Mouse (Mus musculus) forebrain, embryonic 14.5 days (tissue): ENCODE results near the gene Rbms3. TPM values are rescaled to one million over a fixed set of nuclear protein-coding genes. Genes with fewer than 3 reads are reported as not detected.

Experiments used
- ATAC-seq: fragments of 200-750 bp; cut with Nextera tagmentation; 2 replicates; pipeline ENCODE4 v1.8.0; 2017; ENCODE audit warnings: mild to moderate bottlenecking, moderate library complexity
- DNase-seq: peaks from one replicate; pipeline ENCODE4 v3.0.0-alpha.2; 2015; ENCODE audit warnings: low spot score
- H3K27ac ChIP-seq: fragments of 300-500 bp; sonication (generic); 2 replicates; pipeline ENCODE4 v1.5.1; 2014; ENCODE audit warnings: low read depth, mild to moderate bottlenecking, control low read depth, low read length, moderate library complexity
- H3K27me3 ChIP-seq: fragments of 300-500 bp; sonication (generic); replicated peaks from 2 replicates; pipeline ENCODE4 v1.6.1; 2014; ENCODE audit warnings: low read length, control low read depth, mixed read lengths; ENCODE audit not compliant: control insufficient read depth, insufficient read depth
- H3K36me3 ChIP-seq: fragments of 300-500 bp; sonication (generic); 2 replicates; pipeline ENCODE4 v1.6.1; 2014; ENCODE audit warnings: low read length, control low read depth; ENCODE audit not compliant: control insufficient read depth, insufficient read depth
- H3K4me1 ChIP-seq: fragments of 300-500 bp; sonication (generic); 2 replicates; pipeline ENCODE4 v1.6.1; 2014; ENCODE audit warnings: antibody characterized with exemption, low read length, control low read depth; ENCODE audit not compliant: control insufficient read depth, insufficient read depth
- H3K4me2 ChIP-seq: fragments of 300-500 bp; sonication (generic); 2 replicates; pipeline ENCODE4 v1.6.1; 2014; ENCODE audit warnings: mild to moderate bottlenecking, control low read depth, low read length
- H3K4me3 ChIP-seq: fragments of 300-500 bp; sonication (generic); 2 replicates; pipeline ENCODE4 v1.5.1; 2014; ENCODE audit warnings: low read depth, low read length, control low read depth
- H3K9ac ChIP-seq: fragments of 300-500 bp; sonication (generic); 2 replicates; pipeline ENCODE4 v1.6.1; 2014; ENCODE audit warnings: mild to moderate bottlenecking, low read length, control low read depth, moderate library complexity
- H3K9me3 ChIP-seq: fragments of 300-500 bp; sonication (generic); replicated peaks from 2 replicates; pipeline ENCODE4 v1.6.1; 2016; ENCODE audit warnings: low read length, control low read depth, mixed read lengths; ENCODE audit not compliant: control insufficient read depth
- WGBS: fragments of 180-500 bp; shearing (Covaris S2); extraction: QIAGEN DNeasy Blood & Tissue Kit; methylation state at CpG from one replicate; pipeline ENCODE4 v1.1.7; 2014; 5-methylcytosine and 5-hydroxymethylcytosine counted together
- polyA plus RNA-seq: library from polyadenylated mRNA; unstranded; fragments of >200 nt; fragmentation: Nextera tagmentation; extraction: Ambion mirVana; gene quantifications from 2 replicates; pipeline ENCODE4 v1.2.1, GENCODE M21; 2014

Rbms3 gene
- polyA plus RNA-seq, 1 experiment from 2014 or later, result 13.8 TPM

DNA sequence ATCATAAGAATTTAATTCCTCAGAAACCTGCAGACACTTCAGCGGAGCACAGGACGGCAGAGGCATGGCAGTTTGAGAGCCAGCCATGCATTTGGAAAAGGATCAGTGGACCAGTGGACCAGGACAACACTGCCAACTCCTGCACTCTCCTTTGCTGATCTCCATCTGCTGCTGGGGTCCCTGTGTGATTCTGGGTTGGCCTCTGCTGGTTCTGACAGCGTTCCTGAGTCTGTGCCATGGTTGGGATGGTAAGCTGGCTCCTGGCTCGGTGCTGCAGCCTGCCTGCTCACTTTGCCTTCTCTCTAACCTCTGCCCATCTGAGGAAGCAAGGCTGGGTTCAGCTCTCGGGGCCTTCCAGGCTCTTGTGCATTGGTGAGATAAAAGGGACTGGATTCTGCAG lies 28.9 kb downstream of the Rbms3 start:
- Histone ChIP-seq H3K27ac (no peak overlapping the region), H3K27me3 (no peaks in the 10 kb centered on the region), H3K9me3 (no peaks in the 10 kb centered on the region), H3K4me3 (no peak overlapping the region), H3K4me2 (no peak overlapping the region), H3K9ac (no peak overlapping the region), H3K36me3 (no peaks in the 10 kb centered on the region), H3K4me1 (no peaks in the 10 kb centered on the region)
- DNase-seq, result no peak
- ATAC-seq, result no peak
- 85% methylated on average over 5 of the region's 5 CpGs for WGBS

DNA sequence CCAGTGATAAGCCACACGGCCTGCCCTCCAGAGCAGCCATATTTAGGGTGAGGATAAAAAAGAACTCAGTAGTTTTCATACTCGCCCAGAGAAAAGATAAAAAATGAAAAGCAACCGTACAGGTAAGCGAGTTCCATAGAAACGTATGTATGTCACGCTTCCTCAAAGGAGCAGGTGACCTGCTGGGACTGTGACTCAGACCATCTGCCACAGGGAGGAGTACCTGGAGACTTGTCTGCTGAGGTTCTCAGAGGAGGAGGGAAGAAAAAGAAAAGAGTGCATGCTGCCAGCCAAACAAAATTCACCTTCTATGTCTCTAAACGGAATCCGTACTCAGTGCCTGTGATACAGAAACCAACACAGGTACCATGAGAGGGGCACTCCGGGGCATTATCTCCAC lies 30.4 kb downstream of the Rbms3 start:
- Histone ChIP-seq H3K4me1 (no peaks in the 10 kb centered on the region), H3K27me3 (no peaks in the 10 kb centered on the region), H3K4me2 (no peak overlapping the region), H3K27ac (no peak overlapping the region), H3K4me3 (no peak overlapping the region), H3K9ac (no peak overlapping the region), H3K36me3 (no peaks in the 10 kb centered on the region), H3K9me3 (no peaks in the 10 kb centered on the region)
- DNase-seq (no peak), ATAC-seq (no peak)
- 91% methylated on average over 9 of the region's 9 CpGs for WGBS

DNA sequence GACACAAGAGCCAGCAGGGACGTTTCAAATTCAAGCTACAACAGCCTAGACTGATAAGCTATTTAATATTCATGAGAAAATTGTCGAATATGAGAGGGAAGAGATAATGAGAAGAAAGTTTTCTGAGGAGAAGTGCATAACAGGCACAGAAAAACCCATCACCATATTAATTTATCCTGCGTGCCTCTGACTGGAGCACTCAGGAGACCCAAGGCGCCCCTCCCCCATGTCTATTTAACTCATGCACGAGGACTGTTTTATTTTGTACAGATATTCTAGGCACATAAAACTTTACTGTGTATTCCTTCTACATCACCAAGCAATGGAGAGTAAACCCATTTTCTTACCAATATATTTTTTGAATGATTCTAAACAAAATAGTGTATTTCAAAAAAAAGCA lies 33.6 kb downstream of the Rbms3 start:
- H3K36me3 ChIP-seq, result no peaks in the 10 kb centered on the region
- H3K4me1 ChIP-seq, result no peaks in the 10 kb centered on the region
- no peak overlapping the region for H3K4me3 ChIP-seq
- WGBS, result 42% methylated on average over 5 of the region's 5 CpGs
- DNase-seq (peak; percentile 20), ATAC-seq (no peak)
- H3K4me2 ChIP-seq, result no peak overlapping the region
- no peaks in the 10 kb centered on the region for H3K27me3 ChIP-seq
- no peak overlapping the region for H3K27ac ChIP-seq
- no peaks in the 10 kb centered on the region for H3K9me3 ChIP-seq
- H3K9ac ChIP-seq, result no peak overlapping the region

DNA sequence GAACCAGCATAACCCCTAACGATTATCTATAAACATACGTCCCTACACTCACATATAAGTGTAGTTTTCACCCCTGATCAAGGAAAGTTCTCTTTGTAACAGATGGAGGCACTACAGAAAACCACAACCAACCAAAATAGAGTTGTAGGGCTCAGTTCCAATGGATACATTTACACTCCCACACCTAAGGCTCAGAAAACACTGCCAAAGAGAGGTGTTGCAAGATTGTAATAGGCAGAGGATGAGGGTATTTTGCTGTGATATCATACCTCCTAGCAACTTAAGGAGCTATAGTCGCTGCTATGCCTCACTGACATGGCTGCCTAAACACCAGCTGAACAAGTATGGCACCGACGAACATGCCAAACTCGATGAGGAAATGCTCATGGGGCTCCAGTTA lies 44.4 kb downstream of the Rbms3 start:
- no peaks in the 10 kb centered on the region for H3K36me3 ChIP-seq

DNA sequence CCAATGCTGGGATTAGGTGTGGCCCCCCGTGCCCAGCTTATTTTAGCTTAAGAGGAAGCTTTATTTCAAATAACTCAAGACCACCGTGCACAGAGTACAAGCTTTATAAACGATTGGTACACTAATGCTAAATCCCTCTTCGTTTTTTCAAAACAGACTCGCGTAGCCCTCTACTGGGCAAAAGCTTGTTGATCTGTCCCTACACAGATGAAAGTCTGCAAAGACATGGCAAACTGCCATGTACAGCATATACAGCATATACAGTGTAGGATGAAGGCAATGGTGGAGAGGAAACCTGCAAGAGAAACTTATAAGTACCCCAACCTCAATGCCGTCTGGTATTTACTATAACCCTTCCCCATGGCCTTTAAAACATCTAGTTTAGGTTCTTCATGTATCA lies 46.1 kb downstream of the Rbms3 start:
- no peak overlapping the region for H3K9ac ChIP-seq
- no peaks in the 10 kb centered on the region for H3K4me1 ChIP-seq
- DNase-seq, result peak; percentile 85
- no peaks in the 10 kb centered on the region for H3K9me3 ChIP-seq
- peak; percentile 52; the same call in 1 of the 2 replicates for ATAC-seq
- no peak overlapping the region for H3K4me3 ChIP-seq
- 69% methylated on average over 7 of the region's 7 CpGs for WGBS
- no peaks in the 10 kb centered on the region for H3K36me3 ChIP-seq
- H3K4me2 ChIP-seq, result no peak overlapping the region
- no peak overlapping the region for H3K27ac ChIP-seq
- H3K27me3 ChIP-seq, result no peaks in the 10 kb centered on the region

More for the DNA sequence above, 44.4 kb downstream of the Rbms3 start:
- Histone ChIP-seq H3K4me3 (no peak overlapping the region), H3K27ac (no peak overlapping the region), H3K9ac (no peak overlapping the region), H3K4me2 (no peak overlapping the region), H3K27me3 (no peaks in the 10 kb centered on the region), H3K4me1 (no peaks in the 10 kb centered on the region), H3K9me3 (no peaks in the 10 kb centered on the region)
- 87% methylated on average over 6 of the region's 6 CpGs for WGBS
- no peak for DNase-seq
- no peak for ATAC-seq

DNA sequence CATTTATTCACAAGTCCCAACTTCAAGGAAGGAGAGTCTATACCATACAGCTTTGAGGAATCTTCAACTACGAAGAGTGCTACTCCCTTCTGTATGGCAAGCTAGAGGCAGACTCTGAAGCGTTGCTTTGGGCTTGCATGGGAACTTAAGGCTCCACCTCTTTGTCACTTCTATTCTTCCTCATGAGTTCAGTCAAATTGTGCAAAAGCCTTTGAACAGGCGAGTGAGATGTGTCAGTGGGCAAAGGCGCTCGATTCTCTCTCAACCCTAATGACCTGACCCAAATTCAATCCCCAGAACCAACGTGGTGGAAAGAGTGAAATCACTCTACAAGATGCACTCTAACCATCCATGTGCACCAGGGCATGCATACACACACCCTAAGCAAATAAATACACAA lies 47.1 kb downstream of the Rbms3 start:
- WGBS, result 75% methylated on average over 6 of the region's 6 CpGs

DNA sequence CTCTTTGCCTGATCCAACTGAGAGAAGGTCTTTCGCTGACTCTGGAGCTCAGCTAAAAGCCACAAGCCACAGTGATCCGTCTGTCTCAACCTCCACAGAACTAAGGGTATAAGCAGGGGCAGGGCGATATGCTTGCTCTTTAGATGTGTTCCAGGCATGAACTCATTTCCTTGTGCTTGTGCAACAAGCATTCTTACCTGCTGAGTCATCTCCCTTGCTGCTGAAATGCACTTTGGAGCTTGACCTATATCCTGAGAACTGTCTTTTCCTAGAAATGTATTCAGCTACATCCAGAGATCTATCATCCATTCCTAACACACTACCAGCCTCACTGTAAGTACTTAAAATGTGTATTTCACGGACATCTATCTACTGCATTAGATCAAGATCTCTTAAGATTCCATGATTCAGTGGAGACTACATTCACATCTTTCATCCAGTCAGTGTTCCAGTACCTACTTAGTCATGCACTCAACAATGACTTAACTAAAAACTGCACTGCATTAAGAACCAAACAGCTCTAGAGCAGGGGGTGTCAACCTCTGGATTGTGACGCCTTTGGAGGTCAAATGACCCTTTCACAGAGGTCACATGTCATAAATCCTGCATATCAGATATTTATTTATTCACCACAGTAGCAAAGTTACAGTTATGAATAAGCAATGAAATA lies 58.4 kb downstream of the Rbms3 start:
- no peak overlapping the region for H3K4me2 ChIP-seq
- H3K9ac ChIP-seq, result no peak overlapping the region
- H3K27me3 ChIP-seq, result no peaks in the 10 kb centered on the region
- H3K36me3 ChIP-seq, result no peaks in the 10 kb centered on the region
- no peak overlapping the region for H3K27ac ChIP-seq
- H3K9me3 ChIP-seq, result no peaks in the 10 kb centered on the region
- DNase-seq (no peak), ATAC-seq (no peak)
- WGBS, result 91% methylated on average over 5 of the region's 5 CpGs
- H3K4me1 ChIP-seq, result no peaks in the 10 kb centered on the region
- H3K4me3 ChIP-seq, result no peak overlapping the region

More for the DNA sequence above, 47.1 kb downstream of the Rbms3 start:
- DNase-seq (no peak), ATAC-seq (no peak)
- no peaks in the 10 kb centered on the region for H3K27me3 ChIP-seq
- no peak overlapping the region for H3K9ac ChIP-seq
- H3K9me3 ChIP-seq, result no peaks in the 10 kb centered on the region
- H3K4me2 ChIP-seq, result no peak overlapping the region
- no peak overlapping the region for H3K27ac ChIP-seq
- H3K36me3 ChIP-seq, result no peaks in the 10 kb centered on the region
- no peaks in the 10 kb centered on the region for H3K4me1 ChIP-seq
- no peak overlapping the region for H3K4me3 ChIP-seq

DNA sequence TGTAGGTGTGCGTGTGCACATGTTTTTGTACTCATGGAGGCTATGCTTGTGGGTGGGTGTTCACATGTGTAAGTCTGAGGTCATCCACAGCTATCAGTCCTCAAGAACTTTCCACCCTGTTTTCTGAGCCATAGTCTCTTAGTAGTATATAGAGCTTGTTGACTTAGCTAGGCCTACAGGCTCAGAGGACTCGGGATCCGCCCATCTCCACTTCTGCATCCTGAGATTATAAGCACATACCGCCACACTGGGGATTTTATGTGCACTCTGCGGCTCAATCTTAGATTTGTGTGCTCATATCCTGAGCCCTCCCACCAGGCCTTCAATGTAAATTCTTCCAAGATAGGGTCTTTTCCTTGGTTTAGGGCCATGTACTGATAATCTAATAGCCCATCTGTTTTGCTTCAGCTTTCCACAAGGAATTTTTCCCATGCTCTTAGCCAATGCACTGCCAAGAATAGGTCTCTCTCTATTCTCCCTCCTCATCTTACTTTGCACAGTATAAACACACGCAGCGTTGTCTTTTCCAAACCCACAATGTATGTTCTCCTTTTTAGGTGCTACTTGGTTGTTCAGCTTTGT lies 59.4 kb downstream of the Rbms3 start:
- DNase-seq, result no peak
- H3K4me3 ChIP-seq, result no peak overlapping the region
- no peak for ATAC-seq
- H3K9me3 ChIP-seq, result no peaks in the 10 kb centered on the region
- H3K4me1 ChIP-seq, result no peaks in the 10 kb centered on the region
- H3K27ac ChIP-seq, result no peak overlapping the region
- no peak overlapping the region for H3K4me2 ChIP-seq
- H3K36me3 ChIP-seq, result no peaks in the 10 kb centered on the region
- H3K9ac ChIP-seq, result no peak overlapping the region
- no peaks in the 10 kb centered on the region for H3K27me3 ChIP-seq
- 92% methylated on average over 7 of the region's 7 CpGs for WGBS

DNA sequence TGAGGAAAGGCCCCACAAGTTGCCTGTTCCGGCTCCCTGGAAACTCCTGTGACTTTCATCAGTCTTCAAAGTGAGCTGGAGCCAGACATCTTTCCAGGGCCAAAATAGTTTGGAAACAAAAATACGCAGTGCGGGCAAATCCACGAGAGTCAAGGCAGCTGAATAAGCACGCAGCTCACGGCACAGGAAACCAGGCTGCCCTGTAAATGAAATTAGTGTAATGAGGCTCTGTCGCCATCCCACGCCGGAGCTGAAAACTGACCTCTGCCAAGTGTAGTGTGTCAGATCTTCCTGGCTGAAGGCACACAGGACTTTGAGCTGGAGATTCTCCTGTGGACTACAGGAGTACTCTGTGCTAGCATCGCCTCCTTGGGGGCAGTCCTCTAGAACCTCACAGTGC lies 63.4 kb downstream of the Rbms3 start:
- no peaks in the 10 kb centered on the region for H3K27me3 ChIP-seq
- WGBS, result 87% methylated on average over 10 of the region's 10 CpGs
- H3K9ac ChIP-seq, result no peak overlapping the region
- H3K9me3 ChIP-seq, result no peaks in the 10 kb centered on the region
- no peak overlapping the region for H3K27ac ChIP-seq
- ATAC-seq (no peak), DNase-seq (no peak)
- H3K4me1 ChIP-seq, result no peaks in the 10 kb centered on the region
- no peak overlapping the region for H3K4me2 ChIP-seq
- H3K4me3 ChIP-seq, result no peak overlapping the region
- H3K36me3 ChIP-seq, result no peaks in the 10 kb centered on the region
